ENCODE assay signal across 8 mouse cellular contexts in genomic region chr1:167285356-167285755, GRCm38 (mm10). TPM values are rescaled to one million over a fixed set of nuclear protein-coding genes. Genes with fewer than 3 reads are reported as not detected.
DNase-seq lines count a peak whose midpoint lies in the region; ATAC-seq and TF ChIP-seq lines count a peak whose summit lies in the region.

No protein-coding gene starts in this region.

- H3K4me3 ChIP-seq in heart, adult 2 months: peak overlapping the region; percentile 82
- H3K4me3 ChIP-seq in C2C12 (ENCODE audit: insufficient read depth, poor library complexity, severe bottlenecking): peak overlapping the region; percentile 87
- peak overlapping the region; percentile 75 for H3K4me3 ChIP-seq in forebrain, embryonic 11.5 days (ENCODE audit: low read depth, low read length)
- H3K4me3 ChIP-seq in liver, embryonic 13.5 days (replicated peaks): peak overlapping the region; percentile 85

- H3K27me3 ChIP-seq in heart, adult 2 months (ENCODE audit: control insufficient read depth, insufficient read depth, low read length): no peaks in the 10 kb centered on the region; the same call in 1 of the 2 replicates
- H3K27me3 ChIP-seq in C2C12 (ENCODE audit: control insufficient read depth, insufficient read depth, insufficient read length): no peaks in the 10 kb centered on the region
- H3K27me3 ChIP-seq in forebrain, embryonic 11.5 days (ENCODE audit: control insufficient read depth, insufficient read depth, low read length): peaks cover 2% of the 10 kb centered on the region; the same call in 1 of the 2 replicates
- peaks cover 26% of the 10 kb centered on the region for H3K27me3 ChIP-seq in liver, embryonic 13.5 days

- 0 out of 2 replicates have a peak overlapping the region, but pooled peaks have one; percentile 14 for H3K9ac ChIP-seq in heart, adult 2 months (ENCODE audit: low read depth, low read length)
- H3K9ac ChIP-seq in forebrain, embryonic 11.5 days (ENCODE audit: low read length): peak overlapping the region; percentile 96
- H3K9ac ChIP-seq in liver, embryonic 13.5 days: peak overlapping the region; percentile 85

- no peak overlapping the region for H3ac ChIP-seq in C2C12 (ENCODE audit: control insufficient read depth, insufficient read length, low read depth)

- no peaks in the 10 kb centered on the region; the same call in 1 of the 2 replicates for H3K4me1 ChIP-seq in heart, adult 2 months (ENCODE audit: control insufficient read depth, insufficient read depth, low read length)
- H3K4me1 ChIP-seq in forebrain, embryonic 11.5 days (replicated peaks; ENCODE audit: control insufficient read depth, insufficient read depth, low read length): peaks cover 22% of the 10 kb centered on the region; the same call in 1 of the 2 replicates
- peaks cover 82% of the 10 kb centered on the region for H3K4me1 ChIP-seq in liver, embryonic 13.5 days (replicated peaks)

- intact Hi-C loops in heart, adult 2 months (cut with DNase I): loop anchor here (1.0 to 5.0 kb wide), 2 partner anchors 23 to 43 kb away; partner anchors contain the start of gene Tmco1
- intact Hi-C loops in left cerebral cortex, postnatal 36 days (cut with DNase I): no loop called here

- no peaks in the 10 kb centered on the region for H3K36me3 ChIP-seq in heart, adult 2 months (ENCODE audit: control insufficient read depth, insufficient read depth, low read length)
- H3K36me3 ChIP-seq in C2C12 (ENCODE audit: control insufficient read depth, insufficient read depth): peaks cover 12% of the 10 kb centered on the region
- H3K36me3 ChIP-seq in forebrain, embryonic 11.5 days (ENCODE audit: control insufficient read depth, insufficient read depth, low read length): no peaks in the 10 kb centered on the region
- H3K36me3 ChIP-seq in liver, embryonic 13.5 days: no peaks in the 10 kb centered on the region

- H3K79me3 ChIP-seq in C2C12 (ENCODE audit: low read depth): peaks cover 41% of the 10 kb centered on the region

- no peak for TF ChIP-seq CTCF in heart, adult 2 months (IDR thresholded peaks at IDR 0.05)
- no peak for TF ChIP-seq CTCF in C2C12 (IDR thresholded peaks at IDR 0.05; ENCODE audit: control insufficient read depth, insufficient read depth, insufficient read length)

- peak overlapping the region; percentile 82; the same call in 1 of the 2 replicates for H3K27ac ChIP-seq in heart, adult 2 months
- peak overlapping the region; percentile 90; the same call in 1 of the 2 replicates for H3K27ac ChIP-seq in forebrain, embryonic 11.5 days (ENCODE audit: low read depth, low read length)
- peak overlapping the region; percentile 83 for H3K27ac ChIP-seq in liver, embryonic 13.5 days

- H3K9me3 ChIP-seq in forebrain, embryonic 11.5 days (ENCODE audit: control insufficient read depth, low read length): no peaks in the 10 kb centered on the region
- H3K9me3 ChIP-seq in liver, embryonic 13.5 days (replicated peaks): no peaks in the 10 kb centered on the region

- DNase-seq in heart, adult 2 months: no peak
- DNase-seq in heart, adult 11 months: no peak
- no peak for DNase-seq in forebrain, embryonic 11.5 days (ENCODE audit: low spot score)
- no peak for DNase-seq in liver, embryonic 13.5 days
- DNase-seq in right cerebral cortex, adult 2 months (ENCODE audit: low spot score in 2 of 2): no peak
- no peak for DNase-seq in left cerebral cortex, postnatal 36 days (ENCODE audit: low spot score in 2 of 2)

- WGBS in heart, adult 2 months: 4% methylated on average over 8 of the region's 8 CpGs
- 2% methylated on average over 8 of the region's 8 CpGs for WGBS in forebrain, embryonic 11.5 days
- WGBS in liver, embryonic 13.5 days (ENCODE audit: insufficient replicate concordance): 3% methylated on average over 8 of the region's 8 CpGs

- peak overlapping the region; percentile 54 for H3K4me2 ChIP-seq in forebrain, embryonic 11.5 days (ENCODE audit: low read depth, low read length, severe bottlenecking)
- peak overlapping the region; percentile 99 for H3K4me2 ChIP-seq in liver, embryonic 13.5 days

- peak; percentile 1; the same call in 1 of the 2 replicates for ATAC-seq in forebrain, embryonic 11.5 days (replicated peaks; ENCODE audit: low FRiP score)
- no peak for ATAC-seq in liver, embryonic 13.5 days (ENCODE audit: low read depth)
- ATAC-seq in granulocyte monocyte progenitor cell, adult 5-6 weeks (replicated peaks; ENCODE audit: poor library complexity, severe bottlenecking): no peak

- no peak for TF ChIP-seq POLR2A in heart, adult 2 months (IDR thresholded peaks at IDR 0.05; ENCODE audit: insufficient read depth, low read depth, low read length)

- no peak for TF ChIP-seq EP300 in heart, adult 2 months (IDR thresholded peaks at IDR 0.05; ENCODE audit: insufficient read depth, low read depth, low read length)

- H3K79me2 ChIP-seq in heart, adult 2 months (replicated peaks; ENCODE audit: control insufficient read depth, insufficient read depth, low read length): no peaks in the 10 kb centered on the region; the same call in 1 of the 2 replicates
- H3K79me2 ChIP-seq in C2C12 (ENCODE audit: control insufficient read depth, insufficient read depth): peaks cover 46% of the 10 kb centered on the region

TF ChIP-seq in C2C12, 6 proteins besides CTCF, POLR2A, EP300 and RAD21:
- no peak for TF ChIP-seq MAX (IDR thresholded peaks at IDR 0.05)
- no peak for TF ChIP-seq MYOD1 (IDR thresholded peaks at IDR 0.05; ENCODE audit: control insufficient read depth, insufficient read length, low read depth)
- no peak for TF ChIP-seq MYOG (IDR thresholded peaks at IDR 0.05; ENCODE audit: control insufficient read depth, extremely low read depth, insufficient read length)
- no peak for TF ChIP-seq CEBPB (IDR thresholded peaks at IDR 0.05; ENCODE audit: low read depth)
- TF ChIP-seq USF1 (IDR thresholded peaks at IDR 0.05; ENCODE audit: low read depth): no peak
- TF ChIP-seq FOSL1 (IDR thresholded peaks at IDR 0.05; ENCODE audit: insufficient read depth, low read length, poor library complexity, severe bottlenecking): no peak

RNA-seq across cellular contexts. Expression of gene Uck2, which starts 0.2 kb away (rescaled TPM):
- total RNA-seq in heart, adult 2 months (2021): 10 to 100 TPM; 45.9 to 57.6 TPM
- polyA plus RNA-seq in heart, adult 2 months (2012; rRNA removed): 21.4 and 27.5 TPM in 2 replicates
- 104 TPM for polyA plus RNA-seq in C2C12 (2012; fragmentation: generic; extraction: Trizol)
- 125 and 140 TPM in 2 replicates for polyA plus RNA-seq in forebrain, embryonic 11.5 days (2014; fragmentation: Nextera tagmentation; extraction: Ambion mirVana)
- polyA plus RNA-seq in liver, embryonic 13.5 days (2015; fragmentation: Nextera tagmentation; extraction: Ambion mirVana): 67.1 and 82.5 TPM in 2 replicates
- 10 to 100 TPM; 37.4 to 42.5 TPM for total RNA-seq in left cerebral cortex, postnatal 36 days (2021)
- total RNA-seq in granulocyte monocyte progenitor cell, adult 5-6 weeks (2014; fragmentation: Nextera tagmentation): 181 and 224 TPM in 2 replicates
- total RNA-seq in granulocyte monocyte progenitor cell, adult 5-6 weeks (2017): 223 and 286 TPM in 2 replicates

RNA-seq across cellular contexts. Expression of gene Tmco1, which starts 22.8 kb away (rescaled TPM):
- total RNA-seq in heart, adult 2 months (2021): 10 to 100 TPM; 88.2 to 95.3 TPM
- 60.3 and 117 TPM in 2 replicates for polyA plus RNA-seq in heart, adult 2 months (2012; rRNA removed)
- polyA plus RNA-seq in C2C12 (2012; fragmentation: generic; extraction: Trizol): 59.8 TPM
- polyA plus RNA-seq in forebrain, embryonic 11.5 days (2014; fragmentation: Nextera tagmentation; extraction: Ambion mirVana): 75.2 and 78.5 TPM in 2 replicates
- polyA plus RNA-seq in liver, embryonic 13.5 days (2015; fragmentation: Nextera tagmentation; extraction: Ambion mirVana): 69.9 and 84.5 TPM in 2 replicates
- 10 to 100 TPM; 42.6 to 46.5 TPM for total RNA-seq in left cerebral cortex, postnatal 36 days (2021)
- 97.6 and 127 TPM in 2 replicates for total RNA-seq in granulocyte monocyte progenitor cell, adult 5-6 weeks (2014; fragmentation: Nextera tagmentation)
- 170 and 172 TPM in 2 replicates for total RNA-seq in granulocyte monocyte progenitor cell, adult 5-6 weeks (2017)

Comparison
In these comparisons a context has a peak if more than half of its experiments do, and no peak if none do; other contexts are left out.
1. H3K9ac ChIP-seq: peak in every context shown above with its lines; median percentile 96 in forebrain, embryonic 11.5 days; 85 in liver, embryonic 13.5 days; 14 in heart, adult 2 months.